Mouse (Mus musculus): ENCODE data around the gene Slc10a7. TPM values are rescaled to one million over a fixed set of nuclear protein-coding genes. Genes with fewer than 3 reads are reported as not detected.
"Not testable (repeated sequence)": the region's sequence is repeated elsewhere in the genome, so short reads cannot be mapped to it uniquely, and the experiment has no call there.

The Slc10a7 gene
- 4.7 and 6.2 TPM in 2 replicates for polyA plus RNA-seq (2011; ENCODE audit: insufficient read depth, insufficient read length, low replicate concordance, missing spikeins)

DNA sequence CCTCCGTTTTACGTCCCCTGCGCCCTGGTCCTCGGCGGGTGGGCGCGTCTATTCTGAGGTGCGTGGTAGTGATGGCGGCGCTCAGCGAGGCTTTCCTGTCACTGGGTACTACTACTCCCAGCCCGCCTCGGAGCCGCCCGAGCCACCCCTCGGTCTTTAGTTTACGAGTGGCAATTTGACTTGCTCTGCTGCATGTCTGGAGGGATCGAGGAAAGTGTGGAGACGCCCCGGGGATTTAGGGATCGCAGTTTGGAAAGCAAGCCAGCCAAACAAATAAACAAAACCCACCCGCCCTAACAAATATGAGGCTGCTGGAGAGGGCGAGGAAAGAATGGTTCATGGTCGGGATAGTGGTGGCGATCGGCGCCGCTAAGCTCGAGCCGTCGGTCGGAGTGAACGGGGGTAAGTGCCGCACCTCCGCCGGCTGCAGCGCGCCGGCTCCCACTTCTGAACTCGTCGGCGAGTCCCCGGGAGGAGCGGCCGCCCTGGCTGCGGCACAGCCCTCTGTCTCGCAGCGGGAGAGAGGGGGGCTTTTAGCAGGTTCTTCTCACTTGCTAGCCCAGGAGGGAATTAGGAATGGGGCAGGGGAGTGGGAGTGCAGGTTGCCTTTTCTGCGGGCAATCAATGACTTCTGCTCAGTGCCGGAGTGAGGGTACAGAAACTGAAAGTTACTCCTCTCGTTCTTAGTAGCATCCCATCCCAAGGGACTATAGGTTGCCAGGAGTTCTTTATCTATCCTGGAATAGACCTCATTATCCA is at the start of gene Slc10a7:
TSS of gene Slc10a7 (plus strand) at position 74 of the 759 bp plus-strand sequence.
- Histone ChIP-seq H3K27ac (ENCODE audit: control insufficient read depth, insufficient read depth, low read depth, low read length, poor library complexity) (peak within 1 kb of the TSS; percentile 90), H3K4me1 (ENCODE audit: control insufficient read depth, insufficient read depth, low read length) (peaks cover 1% of the 10 kb centered on the region; the same call in 1 of the 2 replicates), H3K4me3 (replicated peaks; ENCODE audit: control insufficient read depth, low read depth, low read length) (peak within 1 kb of the TSS; percentile 95)
- WGBS = under 1% methylated on average over 51 of the region's 51 CpGs
- TF ChIP-seq CTCF (IDR thresholded peaks at IDR 0.05; ENCODE audit: control insufficient read depth, insufficient read depth, low read length) = no peak
- TF ChIP-seq POLR2A (IDR thresholded peaks at IDR 0.05; ENCODE audit: borderline replicate concordance, control insufficient read depth, low read depth, low read length) = peak; percentile 56; the same call in 1 of the 2 replicates

DNA sequence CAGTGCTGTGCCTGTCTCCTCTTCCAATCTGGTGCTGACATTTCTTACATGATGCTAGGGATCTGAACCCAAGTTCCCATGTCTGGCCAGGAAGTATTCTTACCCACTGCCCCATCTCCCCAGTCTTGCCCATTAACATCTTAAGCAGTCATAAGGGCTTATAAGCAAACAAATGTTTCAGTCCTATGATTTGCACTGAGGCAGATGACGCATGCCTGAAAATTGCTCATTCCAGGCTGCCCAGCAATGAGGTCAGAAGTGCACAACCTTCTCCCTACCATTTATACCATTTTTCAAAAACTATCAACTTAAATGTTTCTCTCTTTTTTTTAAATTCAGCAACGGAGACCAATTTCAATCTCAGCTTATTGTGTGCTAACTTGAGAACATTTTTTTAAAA is 45.2 kb upstream of the Slc10a7 start:
- Histone ChIP-seq H3K4me3 (replicated peaks; ENCODE audit: control insufficient read depth, low read depth, low read length) (no peak overlapping the region), H3K27ac (ENCODE audit: control insufficient read depth, insufficient read depth, low read depth, low read length, poor library complexity) (no peak overlapping the region), H3K4me1 (ENCODE audit: control insufficient read depth, insufficient read depth, low read length) (no peaks in the 10 kb centered on the region)
- TF ChIP-seq CTCF (IDR thresholded peaks at IDR 0.05; ENCODE audit: control insufficient read depth, insufficient read depth, low read length) = no peak
- no peak for TF ChIP-seq POLR2A (IDR thresholded peaks at IDR 0.05; ENCODE audit: borderline replicate concordance, control insufficient read depth, low read depth, low read length)
- 79% methylated on average over 2 of the region's 2 CpGs for WGBS

DNA sequence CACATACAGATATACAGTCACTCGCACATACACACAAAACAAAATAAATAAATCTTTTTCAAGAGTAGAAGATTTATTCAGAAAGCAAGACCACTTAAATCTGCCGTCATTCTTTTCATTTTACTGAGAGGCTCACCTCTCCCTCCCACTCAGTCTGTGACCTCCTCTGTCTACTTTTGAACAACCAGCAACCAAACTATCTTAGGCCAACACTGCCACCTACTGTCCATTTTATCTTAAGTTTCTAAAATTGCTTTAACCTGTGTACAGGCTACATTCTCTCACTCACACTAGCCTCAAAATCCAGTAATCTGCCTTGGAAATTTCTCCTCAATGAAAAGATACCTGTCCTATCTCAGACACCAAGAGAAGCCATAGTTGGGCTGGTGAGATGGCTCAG is 41.3 kb upstream of the Slc10a7 start:
- Histone ChIP-seq H3K4me3 (replicated peaks; ENCODE audit: control insufficient read depth, low read depth, low read length) (no peak overlapping the region), H3K27ac (ENCODE audit: control insufficient read depth, insufficient read depth, low read depth, low read length, poor library complexity) (no peak overlapping the region), H3K4me1 (ENCODE audit: control insufficient read depth, insufficient read depth, low read length) (no peaks in the 10 kb centered on the region)
- WGBS = 80% methylated on average over 2 of the region's 2 CpGs
- TF ChIP-seq CTCF (IDR thresholded peaks at IDR 0.05; ENCODE audit: control insufficient read depth, insufficient read depth, low read length) = no peak
- TF ChIP-seq POLR2A (IDR thresholded peaks at IDR 0.05; ENCODE audit: borderline replicate concordance, control insufficient read depth, low read depth, low read length) = no peak

- H3K4me3 ChIP-seq (replicated peaks; ENCODE audit: control insufficient read depth, low read depth, low read length) = no peak overlapping the region
- WGBS = 58% methylated on average over 6 of the region's 6 CpGs
- H3K4me1 ChIP-seq (ENCODE audit: control insufficient read depth, insufficient read depth, low read length) = no peaks in the 10 kb centered on the region
- H3K27ac ChIP-seq (ENCODE audit: control insufficient read depth, insufficient read depth, low read depth, low read length, poor library complexity) = no peak overlapping the region
- TF ChIP-seq CTCF (IDR thresholded peaks at IDR 0.05; ENCODE audit: control insufficient read depth, insufficient read depth, low read length) (no peak), POLR2A (IDR thresholded peaks at IDR 0.05; ENCODE audit: borderline replicate concordance, control insufficient read depth, low read depth, low read length) (no peak)
Measured at GRCm38 (mm10) chr8:78477051-78477829, 31.9 kb upstream of the Slc10a7 start.

- Histone ChIP-seq H3K4me1 (ENCODE audit: control insufficient read depth, insufficient read depth, low read length) (no peaks in the 10 kb centered on the region), H3K27ac (ENCODE audit: control insufficient read depth, insufficient read depth, low read depth, low read length, poor library complexity) (no peak overlapping the region), H3K4me3 (replicated peaks; ENCODE audit: control insufficient read depth, low read depth, low read length) (no peak overlapping the region)
- 79% methylated on average over 3 of the region's 3 CpGs for WGBS
- TF ChIP-seq POLR2A (IDR thresholded peaks at IDR 0.05; ENCODE audit: borderline replicate concordance, control insufficient read depth, low read depth, low read length) = no peak
- TF ChIP-seq CTCF (IDR thresholded peaks at IDR 0.05; ENCODE audit: control insufficient read depth, insufficient read depth, low read length) = no peak
Measured at GRCm38 (mm10) chr8:78489733-78490132, 19.4 kb upstream of the Slc10a7 start.

GRCm38 (mm10) chr8:78493031-78493430 is 16.1 kb upstream of the Slc10a7 start:
- TF ChIP-seq CTCF (IDR thresholded peaks at IDR 0.05; ENCODE audit: control insufficient read depth, insufficient read depth, low read length) = no peak
- no peak for TF ChIP-seq POLR2A (IDR thresholded peaks at IDR 0.05; ENCODE audit: borderline replicate concordance, control insufficient read depth, low read depth, low read length)
- WGBS = 35% methylated on average over 2 of the region's 2 CpGs
- Histone ChIP-seq H3K4me1 (ENCODE audit: control insufficient read depth, insufficient read depth, low read length) (no peaks in the 10 kb centered on the region), H3K4me3 (replicated peaks; ENCODE audit: control insufficient read depth, low read depth, low read length) (no peak overlapping the region), H3K27ac (ENCODE audit: control insufficient read depth, insufficient read depth, low read depth, low read length, poor library complexity) (no peak overlapping the region)

DNA sequence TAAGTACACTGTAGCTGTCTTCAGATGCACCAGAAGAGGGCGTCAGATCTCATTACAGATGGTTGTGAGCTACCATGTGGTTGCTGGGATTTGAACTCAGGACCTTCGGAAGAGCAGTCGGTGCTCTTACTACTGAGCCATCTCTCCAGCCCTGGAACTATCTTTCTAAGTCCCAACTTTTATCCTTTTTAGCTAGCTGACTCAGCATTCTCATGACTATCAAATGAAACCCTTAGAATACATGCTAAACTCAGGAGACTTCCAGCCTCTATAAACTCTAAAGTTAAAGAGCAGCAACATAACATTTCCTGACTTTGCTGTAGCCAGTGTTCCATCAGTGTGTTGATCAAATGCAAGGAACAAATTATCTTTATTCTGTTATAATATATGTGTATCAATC is 12.9 kb upstream of the Slc10a7 start:
- H3K4me3 ChIP-seq (replicated peaks; ENCODE audit: control insufficient read depth, low read depth, low read length); H3K27ac ChIP-seq (ENCODE audit: control insufficient read depth, insufficient read depth, low read depth, low read length, poor library complexity); H3K4me1 ChIP-seq (ENCODE audit: control insufficient read depth, insufficient read depth, low read length): not testable (repeated sequence)
- 85% methylated on average over 3 of the region's 3 CpGs for WGBS

GRCm38 (mm10) chr8:78502706-78503105 is 6.4 kb upstream of the Slc10a7 start:
- WGBS = 89% methylated on average over 2 of the region's 2 CpGs
- Histone ChIP-seq H3K27ac (ENCODE audit: control insufficient read depth, insufficient read depth, low read depth, low read length, poor library complexity) (no peak overlapping the region), H3K4me1 (ENCODE audit: control insufficient read depth, insufficient read depth, low read length) (no peaks in the 10 kb centered on the region), H3K4me3 (replicated peaks; ENCODE audit: control insufficient read depth, low read depth, low read length) (no peak overlapping the region)
- no peak for TF ChIP-seq CTCF (IDR thresholded peaks at IDR 0.05; ENCODE audit: control insufficient read depth, insufficient read depth, low read length)
- no peak for TF ChIP-seq POLR2A (IDR thresholded peaks at IDR 0.05; ENCODE audit: borderline replicate concordance, control insufficient read depth, low read depth, low read length)
